Mouse (Mus musculus): ENCODE measurements at regions not wholly inside any gene's neighbourhood (a gene's known extent, or its start where the extent isn't known, plus 50 kb on each side); places are given as distances from the start of the nearest gene placed in this dataset.

DNA sequence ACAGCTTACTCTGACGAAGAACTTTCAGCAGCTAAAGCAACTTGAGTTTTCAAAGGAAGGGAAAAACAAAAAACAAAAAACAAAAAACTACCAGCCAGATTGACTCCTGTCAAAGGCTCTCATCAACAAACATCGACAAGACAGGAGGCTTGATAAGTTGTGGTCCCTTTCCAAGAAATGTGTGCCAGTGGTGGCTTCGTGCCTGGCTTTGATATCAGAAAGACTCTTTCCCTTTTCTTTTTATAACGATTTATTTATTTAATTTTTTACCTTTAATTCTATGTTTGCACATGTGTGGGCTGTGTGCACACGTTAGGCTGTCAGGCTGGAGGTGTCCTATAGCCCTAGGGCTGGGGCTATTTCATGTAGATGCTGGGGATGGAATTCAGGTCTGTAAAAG is 60.4 kb downstream of the Dact1 start:
- Histone ChIP-seq H3K4me3 (replicated peaks) (no peak overlapping the region), H3K4me2 (replicated peaks) (no peak overlapping the region), H3K9me3 (replicated peaks) (no peaks in the 10 kb centered on the region), H3K36me3 (no peaks in the 10 kb centered on the region), H3K9ac (no peak overlapping the region), H3K27ac (replicated peaks) (no peak overlapping the region), H3K27me3 (no peaks in the 10 kb centered on the region), H3K4me1 (0 out of 2 replicates have a peak, but pooled peaks cover 10% of the 10 kb centered on the region)
- WGBS: 54% methylated on average over 5 of the region's 5 CpGs
- ATAC-seq (ENCODE audit: insufficient number of reproducible peaks, low FRiP score, low TSS enrichment, low read depth): no peak

DNA sequence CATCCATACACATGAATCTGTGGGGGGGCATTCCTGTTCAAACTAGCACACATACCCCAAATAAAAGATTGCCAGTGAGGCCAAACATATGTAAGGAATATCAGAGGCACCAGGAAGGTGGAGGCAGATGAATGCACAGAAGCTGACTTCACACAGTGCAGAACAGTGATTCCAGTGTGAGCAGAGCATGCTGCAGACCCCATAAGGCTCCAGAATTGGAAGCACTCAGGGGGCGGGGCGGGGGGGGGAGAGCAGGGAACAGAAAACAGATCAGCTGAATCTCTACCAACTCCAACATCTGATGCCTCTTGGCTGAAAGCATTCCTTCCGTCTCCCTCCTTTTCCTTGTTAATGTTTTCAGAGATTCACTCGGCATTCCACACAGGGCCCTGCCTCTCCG is 62.3 kb downstream of the Dact1 start:
- WGBS: 48% methylated on average over 5 of the region's 5 CpGs
- Histone ChIP-seq H3K4me2 (replicated peaks) (no peak overlapping the region), H3K4me3 (replicated peaks) (no peak overlapping the region), H3K9me3 (replicated peaks) (no peaks in the 10 kb centered on the region), H3K27me3 (no peaks in the 10 kb centered on the region), H3K4me1 (0 out of 2 replicates have a peak, but pooled peaks cover 10% of the 10 kb centered on the region), H3K27ac (replicated peaks) (no peak overlapping the region), H3K9ac (no peak overlapping the region), H3K36me3 (no peaks in the 10 kb centered on the region)
- ATAC-seq (ENCODE audit: insufficient number of reproducible peaks, low FRiP score, low TSS enrichment, low read depth): no peak

DNA sequence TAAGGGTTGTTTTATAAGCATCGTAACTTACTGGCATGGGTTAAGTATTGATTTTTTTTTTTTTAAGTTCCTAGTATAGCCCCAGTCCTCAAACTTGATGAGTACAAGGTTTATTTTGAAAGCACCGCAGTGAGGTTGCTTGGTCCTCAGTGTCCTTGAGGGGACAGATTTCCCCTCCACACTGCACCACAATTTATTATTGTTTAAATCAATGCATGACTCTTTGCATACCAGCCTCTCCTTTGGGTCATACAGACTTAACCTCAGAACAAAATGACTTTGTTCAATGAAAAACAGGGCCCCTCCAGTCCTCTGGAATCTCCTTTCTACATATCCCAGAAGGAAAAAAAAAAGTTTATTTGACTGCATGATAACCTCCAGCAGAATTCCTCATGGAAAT is 63.9 kb downstream of the Dact1 start:
- 48% methylated on average over 2 of the region's 2 CpGs for WGBS
- ATAC-seq (ENCODE audit: insufficient number of reproducible peaks, low FRiP score, low TSS enrichment, low read depth): no peak
- Histone ChIP-seq H3K27me3 (no peaks in the 10 kb centered on the region), H3K4me3 (replicated peaks) (no peak overlapping the region), H3K9ac (no peak overlapping the region), H3K9me3 (replicated peaks) (no peaks in the 10 kb centered on the region), H3K4me2 (replicated peaks) (no peak overlapping the region), H3K4me1 (0 out of 2 replicates have a peak, but pooled peaks cover 10% of the 10 kb centered on the region), H3K27ac (replicated peaks) (no peak overlapping the region), H3K36me3 (no peaks in the 10 kb centered on the region)

DNA sequence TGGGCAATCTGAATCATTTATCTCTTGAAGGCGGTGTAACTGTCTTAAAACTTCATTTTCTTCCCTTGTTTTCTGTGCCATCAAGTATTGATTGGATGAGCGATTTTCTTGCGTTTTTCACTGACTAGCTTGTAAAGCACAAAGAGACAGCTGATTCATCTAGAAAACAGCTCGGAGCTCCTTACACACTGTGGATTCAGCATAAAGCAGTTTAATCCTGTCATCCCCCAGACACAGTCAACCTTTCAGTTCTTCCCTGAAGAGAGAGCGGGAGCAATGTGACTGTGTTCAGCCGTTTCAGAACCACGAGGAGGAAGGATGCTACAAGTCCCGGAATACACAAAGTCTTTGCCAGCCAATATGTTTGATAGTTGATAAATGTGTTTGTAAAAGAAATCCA is 66.8 kb downstream of the Dact1 start:
- Histone ChIP-seq H3K4me1 (0 out of 2 replicates have a peak, but pooled peaks cover 10% of the 10 kb centered on the region), H3K4me2 (replicated peaks) (no peak overlapping the region), H3K27me3 (no peaks in the 10 kb centered on the region), H3K27ac (replicated peaks) (no peak overlapping the region), H3K4me3 (replicated peaks) (no peak overlapping the region), H3K36me3 (no peaks in the 10 kb centered on the region), H3K9me3 (replicated peaks) (no peaks in the 10 kb centered on the region), H3K9ac (no peak overlapping the region)
- ATAC-seq (ENCODE audit: insufficient number of reproducible peaks, low FRiP score, low TSS enrichment, low read depth): no peak
- 65% methylated on average over 8 of the region's 8 CpGs for WGBS

DNA sequence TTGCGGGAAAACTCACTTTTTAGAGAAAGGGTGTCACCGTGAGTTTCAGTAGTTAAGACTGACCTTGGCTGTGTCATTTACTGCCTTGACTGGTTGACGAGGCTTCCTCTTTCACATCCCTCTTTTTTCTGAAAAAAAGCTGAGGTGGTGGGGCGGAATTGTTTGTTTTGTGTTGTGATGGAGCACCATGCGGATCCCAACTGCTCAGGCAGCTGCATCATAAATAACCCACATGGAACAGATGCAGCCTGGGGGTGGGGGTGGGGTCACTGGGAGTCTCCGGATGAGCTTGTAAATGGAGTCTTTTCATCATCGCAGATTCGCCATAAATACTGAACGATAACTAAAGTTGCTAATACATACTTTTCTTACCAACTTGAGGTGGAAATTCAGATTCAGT is 67.3 kb downstream of the Dact1 start:
- H3K9ac ChIP-seq: no peak overlapping the region
- no peak overlapping the region for H3K4me2 ChIP-seq (replicated peaks)
- ATAC-seq (ENCODE audit: insufficient number of reproducible peaks, low FRiP score, low TSS enrichment, low read depth): no peak
- no peak overlapping the region for H3K27ac ChIP-seq (replicated peaks)
- no peaks in the 10 kb centered on the region for H3K27me3 ChIP-seq
- H3K4me3 ChIP-seq (replicated peaks): no peak overlapping the region
- no peaks in the 10 kb centered on the region for H3K36me3 ChIP-seq
- no peaks in the 10 kb centered on the region for H3K9me3 ChIP-seq (replicated peaks)
- 0 out of 2 replicates have a peak, but pooled peaks cover 6% of the 10 kb centered on the region for H3K4me1 ChIP-seq
- WGBS: 61% methylated on average over 9 of the region's 9 CpGs

DNA sequence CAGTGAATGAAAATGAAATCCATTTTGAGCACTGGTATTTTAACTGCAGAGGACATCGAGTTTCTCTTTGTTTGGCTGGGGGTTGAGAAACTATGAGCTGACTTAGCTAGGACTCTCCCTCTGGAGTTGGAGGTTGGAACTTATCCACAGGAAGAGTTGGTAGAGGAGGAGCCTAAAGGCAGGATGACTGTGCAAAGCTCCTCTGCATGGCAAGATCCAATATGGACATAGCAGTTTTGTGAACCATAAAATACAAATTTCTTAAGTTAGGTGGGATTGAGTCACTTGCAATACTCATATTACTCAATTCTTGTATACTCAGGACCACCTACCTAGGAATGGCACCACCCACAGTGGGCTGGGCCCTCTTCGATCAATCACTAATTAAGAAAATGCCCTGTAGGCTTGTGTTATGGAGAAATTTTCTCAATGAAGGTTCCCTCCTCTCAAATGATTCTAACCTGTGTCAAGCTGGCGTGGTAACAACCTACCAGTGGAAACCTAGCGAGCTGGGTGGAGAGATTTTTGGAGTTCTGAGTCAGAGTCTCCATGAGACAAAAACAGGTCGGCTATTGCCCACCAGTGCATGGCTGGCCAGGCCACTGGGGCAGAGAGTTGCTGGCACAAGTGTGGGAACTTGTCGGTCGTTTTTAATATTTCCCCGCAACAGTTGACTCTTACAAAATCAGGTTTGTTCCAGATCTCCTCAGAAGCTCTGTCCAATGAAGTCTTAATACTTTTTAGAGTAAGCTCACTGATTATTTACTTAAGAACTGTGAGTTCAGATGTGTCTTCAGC is 70.1 kb downstream of the Dact1 start:
- 86% methylated on average over 8 of the region's 8 CpGs for WGBS
- ATAC-seq (ENCODE audit: insufficient number of reproducible peaks, low FRiP score, low TSS enrichment, low read depth): no peak
- no peak overlapping the region for H3K9ac ChIP-seq

DNA sequence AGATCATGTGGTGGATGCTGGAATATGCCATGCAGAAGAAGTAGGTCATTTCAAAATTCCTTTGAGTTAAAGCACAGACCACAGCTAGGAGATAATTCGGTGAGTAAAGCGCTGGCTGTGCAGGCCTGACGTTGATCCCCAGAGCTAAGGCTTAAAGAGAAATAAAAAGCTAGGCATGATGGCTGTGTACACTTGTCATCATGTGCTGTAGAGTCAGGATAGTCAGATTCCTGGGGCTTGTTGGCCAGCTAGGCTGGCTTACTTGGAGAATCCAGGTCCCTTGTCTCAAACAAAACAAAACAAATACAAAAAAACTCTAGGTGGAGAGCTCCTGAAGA is 70.7 kb downstream of the Dact1 start:
- H3K9me3 ChIP-seq (replicated peaks): no peaks in the 10 kb centered on the region
- no peak overlapping the region for H3K27ac ChIP-seq (replicated peaks)
- no peaks in the 10 kb centered on the region for H3K4me1 ChIP-seq
- no peak for ATAC-seq (ENCODE audit: insufficient number of reproducible peaks, low FRiP score, low TSS enrichment, low read depth)
- H3K4me3 ChIP-seq (replicated peaks): no peak overlapping the region
- no peak overlapping the region for H3K9ac ChIP-seq
- no peaks in the 10 kb centered on the region for H3K36me3 ChIP-seq
- 70% methylated on average over 3 of the region's 3 CpGs for WGBS
- H3K4me2 ChIP-seq (replicated peaks): no peak overlapping the region
- no peaks in the 10 kb centered on the region for H3K27me3 ChIP-seq

More for the DNA sequence above, 70.1 kb downstream of the Dact1 start:
- H3K4me1 ChIP-seq: no peaks in the 10 kb centered on the region
- no peak overlapping the region for H3K4me3 ChIP-seq (replicated peaks)
- H3K27me3 ChIP-seq: no peaks in the 10 kb centered on the region
- no peaks in the 10 kb centered on the region for H3K9me3 ChIP-seq (replicated peaks)
- H3K4me2 ChIP-seq (replicated peaks): no peak overlapping the region
- no peaks in the 10 kb centered on the region for H3K36me3 ChIP-seq
- no peak overlapping the region for H3K27ac ChIP-seq (replicated peaks)

DNA sequence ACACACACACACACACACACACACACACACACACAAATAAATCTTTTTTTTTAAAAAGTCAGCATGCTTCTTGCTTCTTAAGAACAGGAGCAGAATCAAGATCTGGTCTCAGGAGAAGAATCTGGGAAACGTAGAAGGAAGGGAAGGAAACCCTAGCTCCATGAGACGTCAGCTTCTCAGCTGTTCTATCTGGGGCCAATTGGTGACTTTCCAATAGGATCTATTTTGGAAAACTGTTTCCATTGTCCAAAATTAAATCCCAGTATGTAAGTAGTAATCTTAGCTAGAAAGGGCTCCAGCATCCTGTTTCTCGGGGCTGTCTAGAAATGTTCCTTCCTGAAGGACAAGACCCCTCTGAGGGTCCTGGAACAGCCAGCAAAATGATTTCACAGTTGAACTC is 76.6 kb downstream of the Dact1 start:
- 50% methylated on average over 3 of the region's 3 CpGs for WGBS
- no peaks in the 10 kb centered on the region for H3K9me3 ChIP-seq (replicated peaks)
- H3K36me3 ChIP-seq: no peaks in the 10 kb centered on the region
- H3K27ac ChIP-seq (replicated peaks): no peak overlapping the region
- no peaks in the 10 kb centered on the region for H3K27me3 ChIP-seq
- no peak overlapping the region for H3K4me2 ChIP-seq (replicated peaks)
- no peak overlapping the region for H3K4me3 ChIP-seq (replicated peaks)
- no peak for ATAC-seq (ENCODE audit: insufficient number of reproducible peaks, low FRiP score, low TSS enrichment, low read depth)
- no peak overlapping the region for H3K9ac ChIP-seq
- no peaks in the 10 kb centered on the region for H3K4me1 ChIP-seq

DNA sequence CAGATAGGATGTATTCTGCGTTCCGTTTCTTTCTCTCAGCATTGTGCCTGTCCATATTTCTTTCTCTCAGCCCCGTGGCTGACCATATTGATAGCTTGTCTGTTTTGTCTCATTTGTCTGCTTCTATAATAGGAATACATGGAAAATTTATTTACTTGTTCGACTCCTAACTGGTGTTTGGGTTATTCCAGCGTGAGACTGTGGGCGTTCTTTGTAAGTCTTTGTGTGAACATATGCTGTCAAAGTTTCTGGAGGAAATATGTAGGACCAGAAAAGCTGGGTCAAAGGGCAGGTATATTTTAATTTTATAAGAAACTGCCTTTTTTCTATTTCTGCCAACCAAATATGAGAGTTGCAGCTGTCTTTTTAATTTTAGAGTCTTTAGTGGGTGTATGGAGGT is 81.8 kb downstream of the Dact1 start:
- Histone ChIP-seq H3K4me1 (no peaks in the 10 kb centered on the region), H3K4me3 (replicated peaks) (no peak overlapping the region), H3K27ac (replicated peaks) (no peak overlapping the region), H3K9ac (no peak overlapping the region), H3K36me3 (no peaks in the 10 kb centered on the region), H3K9me3 (replicated peaks) (no peaks in the 10 kb centered on the region), H3K4me2 (replicated peaks) (no peak overlapping the region), H3K27me3 (no peaks in the 10 kb centered on the region)
- WGBS: 80% methylated on average over 6 of the region's 6 CpGs
- no peak for ATAC-seq (ENCODE audit: insufficient number of reproducible peaks, low FRiP score, low TSS enrichment, low read depth)

DNA sequence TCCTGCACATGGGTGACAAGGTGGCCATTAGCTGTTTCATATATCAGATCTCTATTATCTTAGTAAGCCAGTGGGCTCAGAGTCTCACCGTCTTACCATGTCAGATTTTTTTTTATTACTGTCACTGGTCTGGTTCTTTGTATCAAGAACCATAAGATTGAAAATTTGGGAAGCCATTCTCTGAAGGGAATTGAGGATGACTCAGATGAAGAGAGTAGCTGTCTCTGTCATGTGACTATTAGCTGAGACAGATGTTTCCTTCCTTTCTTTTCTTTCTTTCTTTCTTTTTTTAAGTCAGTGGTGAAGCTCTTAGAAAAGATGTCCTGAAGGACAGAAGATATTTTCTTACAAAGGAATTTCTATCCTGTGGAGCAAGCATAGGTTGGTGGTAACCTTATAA is 84.1 kb downstream of the Dact1 start:
- WGBS: 86% methylated on average over 1 of the region's 1 CpGs
- Histone ChIP-seq H3K27me3 (no peaks in the 10 kb centered on the region), H3K4me1 (0 out of 2 replicates have a peak, but pooled peaks cover 4% of the 10 kb centered on the region), H3K9ac (no peak overlapping the region), H3K9me3 (replicated peaks) (no peaks in the 10 kb centered on the region), H3K4me3 (replicated peaks) (no peak overlapping the region), H3K27ac (replicated peaks) (no peak overlapping the region), H3K36me3 (no peaks in the 10 kb centered on the region), H3K4me2 (replicated peaks) (no peak overlapping the region)
- ATAC-seq (ENCODE audit: insufficient number of reproducible peaks, low FRiP score, low TSS enrichment, low read depth): no peak

DNA sequence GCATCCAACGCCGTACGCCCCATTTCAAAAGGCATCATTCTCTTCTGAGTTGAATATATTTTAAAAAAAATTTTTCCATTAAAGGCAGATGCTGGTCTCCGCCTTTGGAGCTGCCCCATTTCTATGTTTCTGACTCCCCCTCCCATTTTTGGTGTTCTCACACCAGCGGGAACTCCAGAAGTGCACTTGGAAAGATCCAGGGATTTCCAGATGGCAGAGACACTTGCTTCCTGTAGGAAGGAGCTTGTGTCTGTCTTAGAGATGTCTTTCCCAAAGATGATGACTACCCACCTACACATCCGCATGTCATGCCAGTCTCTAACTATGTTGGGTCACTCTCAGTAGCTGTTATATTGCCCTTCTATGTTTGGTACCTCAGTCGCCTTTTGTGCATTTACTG is 87.8 kb downstream of the Dact1 start:
- Histone ChIP-seq H3K27me3 (no peaks in the 10 kb centered on the region), H3K4me2 (replicated peaks) (no peak overlapping the region), H3K4me3 (replicated peaks) (no peak overlapping the region), H3K9ac (no peak overlapping the region), H3K27ac (replicated peaks) (no peak overlapping the region), H3K9me3 (replicated peaks) (no peaks in the 10 kb centered on the region), H3K36me3 (no peaks in the 10 kb centered on the region), H3K4me1 (0 out of 2 replicates have a peak, but pooled peaks cover 6% of the 10 kb centered on the region)
- WGBS: 86% methylated on average over 7 of the region's 7 CpGs
- ATAC-seq (ENCODE audit: insufficient number of reproducible peaks, low FRiP score, low TSS enrichment, low read depth): no peak

DNA sequence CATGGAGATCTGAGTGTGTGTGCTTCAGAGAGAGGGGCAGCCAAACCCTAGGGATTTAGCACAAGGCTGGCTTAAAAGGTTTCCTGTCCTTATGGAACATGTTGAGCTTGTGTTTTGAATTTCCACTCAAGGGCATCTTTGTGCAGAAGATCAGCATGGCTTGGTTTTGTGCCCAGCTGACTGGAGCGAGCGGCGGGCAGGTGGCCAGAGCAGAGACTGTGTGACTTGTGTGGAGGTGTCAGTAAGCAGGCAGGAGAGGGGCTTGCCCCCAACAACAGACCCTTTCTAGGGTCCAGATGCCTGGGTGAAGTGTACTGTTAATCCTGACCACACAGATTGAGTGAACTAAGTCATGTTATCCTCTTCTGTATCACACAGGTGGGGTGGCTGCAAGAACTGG is 89.0 kb downstream of the Dact1 start:
- no peaks in the 10 kb centered on the region for H3K27me3 ChIP-seq
- H3K4me3 ChIP-seq (replicated peaks): no peak overlapping the region
- H3K27ac ChIP-seq (replicated peaks): no peak overlapping the region
- ATAC-seq (ENCODE audit: insufficient number of reproducible peaks, low FRiP score, low TSS enrichment, low read depth): no peak
- no peak overlapping the region for H3K4me2 ChIP-seq (replicated peaks)
- H3K4me1 ChIP-seq: 0 out of 2 replicates have a peak, but pooled peaks cover 6% of the 10 kb centered on the region
- no peak overlapping the region for H3K9ac ChIP-seq
- 77% methylated on average over 3 of the region's 3 CpGs for WGBS
- no peaks in the 10 kb centered on the region for H3K36me3 ChIP-seq
- no peaks in the 10 kb centered on the region for H3K9me3 ChIP-seq (replicated peaks)
